Mouse (Mus musculus) liver (tissue): ENCODE results near the gene Cdca3.

Experiments
- DNase-seq: peaks from one replicate; pipeline ENCODE4 v3.0.0-alpha.2; 2020; ENCODE audit warnings: mixed read lengths

Gene Cdca3

DNA sequence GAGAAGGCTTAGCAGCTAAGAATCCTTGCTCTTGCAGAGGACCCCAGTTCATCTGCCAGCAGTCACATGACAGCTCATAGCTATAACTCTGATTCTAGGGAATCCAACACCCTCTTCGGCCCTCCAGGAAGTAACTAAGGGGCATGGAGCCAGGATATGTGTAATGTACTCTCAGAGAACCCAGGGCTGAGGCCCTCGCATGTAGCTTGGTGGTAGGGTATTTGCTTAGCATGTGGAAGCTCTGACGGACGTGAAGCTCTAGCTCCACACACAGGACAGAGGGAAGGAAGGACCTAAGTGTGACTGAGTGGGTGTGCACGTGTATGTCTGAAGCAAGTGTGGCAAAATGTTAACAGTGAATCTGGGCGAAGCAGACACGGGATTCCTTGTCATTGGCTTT lies 7.1 kb downstream of the Cdca3 start:
- no peak for DNase-seq

DNA sequence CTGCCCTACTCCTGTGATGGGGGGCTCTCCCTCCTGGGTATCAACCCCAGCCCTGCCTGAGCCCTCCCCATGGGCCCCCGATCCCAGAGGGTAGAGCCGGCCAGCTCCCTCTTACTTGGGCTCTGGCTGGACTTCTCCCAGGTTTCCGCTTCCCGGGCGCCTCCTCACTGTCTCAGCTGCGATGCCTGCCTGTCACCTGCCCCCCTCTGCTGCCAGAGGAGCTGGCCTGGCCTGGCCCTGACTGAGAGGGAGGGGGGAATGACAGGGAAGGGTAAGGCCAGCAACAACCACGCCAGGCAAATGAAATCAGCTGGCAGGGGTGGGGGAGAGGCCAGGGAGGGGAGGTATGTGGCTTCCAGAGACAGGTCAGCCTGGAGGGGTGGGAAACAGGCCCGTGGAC lies 10.5 kb downstream of the Cdca3 start:
- no peak for DNase-seq

- no peak for DNase-seq
Measured at GRCm38 (mm10) chr6:124840241-124841167, 11.2 kb downstream of the Cdca3 start, which contains the start of gene Gnb3. Gene Gnb3, minus strand, starts transcription at chr6:124840275.

GRCm38 (mm10) chr6:124847305-124847704 lies 18.0 kb downstream of the Cdca3 start:
- DNase-seq, result peak; percentile 85

DNA sequence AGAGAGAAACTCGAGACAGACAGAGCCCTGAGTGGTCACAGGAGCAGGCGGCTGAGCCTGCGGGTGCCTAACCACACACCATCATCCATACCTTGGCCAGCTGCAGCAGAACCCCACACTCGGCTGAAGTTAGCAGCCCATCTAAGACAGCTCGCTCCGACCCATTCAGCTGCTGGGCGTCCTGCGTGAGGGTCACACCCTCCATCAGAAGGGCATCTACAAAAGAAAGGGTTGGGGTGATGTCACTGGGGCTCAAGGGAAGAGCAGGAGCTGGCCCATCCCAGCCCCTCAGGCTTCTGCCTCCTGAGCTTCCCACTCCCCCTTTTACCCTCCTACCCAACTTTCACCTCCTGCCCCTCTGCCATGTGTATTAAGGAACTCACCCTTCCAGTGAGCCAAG lies 21.2 kb downstream of the Cdca3 start:
- no peak for DNase-seq

DNA sequence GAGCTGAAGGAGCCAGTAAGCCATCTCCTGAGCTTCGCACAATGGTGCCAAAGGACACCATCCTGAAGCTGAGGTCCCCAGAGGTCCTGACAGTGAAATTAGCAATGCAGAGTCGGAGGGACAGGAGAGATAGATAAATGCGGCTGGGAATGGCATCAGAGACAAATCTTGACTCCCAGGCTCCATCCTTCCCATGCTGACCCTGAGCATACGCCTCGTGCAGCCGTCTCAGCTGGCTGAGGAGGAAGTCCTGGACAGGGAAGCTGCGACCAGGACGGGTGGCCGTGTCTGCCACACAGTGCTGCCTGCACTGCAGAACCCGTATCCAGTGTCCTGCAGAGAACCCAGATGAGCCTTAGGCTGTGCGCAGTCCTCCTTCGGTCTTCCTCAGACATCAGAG lies 25.3 kb downstream of the Cdca3 start:
- DNase-seq, result no peak

DNA sequence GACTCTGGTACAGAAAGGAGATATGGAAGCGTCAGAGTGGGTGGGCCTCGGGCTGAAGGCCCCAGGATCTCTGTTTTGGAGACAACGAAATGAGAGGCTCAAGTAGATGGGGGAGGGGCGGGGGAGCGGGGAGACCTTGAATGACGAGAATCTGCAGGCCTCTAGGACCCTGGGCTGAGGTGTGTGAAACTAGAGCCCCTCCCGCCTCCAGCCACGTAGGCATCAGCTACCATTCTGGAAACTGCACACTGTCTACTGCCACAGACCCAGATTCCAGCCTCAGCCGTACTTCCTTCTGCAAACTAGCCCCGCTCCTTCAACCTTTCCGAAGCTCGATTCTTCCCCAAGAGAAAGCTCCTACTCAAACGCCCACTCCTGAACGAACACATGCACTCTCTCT lies 27.0 kb downstream of the Cdca3 start:
- DNase-seq, result peak; percentile 36

DNA sequence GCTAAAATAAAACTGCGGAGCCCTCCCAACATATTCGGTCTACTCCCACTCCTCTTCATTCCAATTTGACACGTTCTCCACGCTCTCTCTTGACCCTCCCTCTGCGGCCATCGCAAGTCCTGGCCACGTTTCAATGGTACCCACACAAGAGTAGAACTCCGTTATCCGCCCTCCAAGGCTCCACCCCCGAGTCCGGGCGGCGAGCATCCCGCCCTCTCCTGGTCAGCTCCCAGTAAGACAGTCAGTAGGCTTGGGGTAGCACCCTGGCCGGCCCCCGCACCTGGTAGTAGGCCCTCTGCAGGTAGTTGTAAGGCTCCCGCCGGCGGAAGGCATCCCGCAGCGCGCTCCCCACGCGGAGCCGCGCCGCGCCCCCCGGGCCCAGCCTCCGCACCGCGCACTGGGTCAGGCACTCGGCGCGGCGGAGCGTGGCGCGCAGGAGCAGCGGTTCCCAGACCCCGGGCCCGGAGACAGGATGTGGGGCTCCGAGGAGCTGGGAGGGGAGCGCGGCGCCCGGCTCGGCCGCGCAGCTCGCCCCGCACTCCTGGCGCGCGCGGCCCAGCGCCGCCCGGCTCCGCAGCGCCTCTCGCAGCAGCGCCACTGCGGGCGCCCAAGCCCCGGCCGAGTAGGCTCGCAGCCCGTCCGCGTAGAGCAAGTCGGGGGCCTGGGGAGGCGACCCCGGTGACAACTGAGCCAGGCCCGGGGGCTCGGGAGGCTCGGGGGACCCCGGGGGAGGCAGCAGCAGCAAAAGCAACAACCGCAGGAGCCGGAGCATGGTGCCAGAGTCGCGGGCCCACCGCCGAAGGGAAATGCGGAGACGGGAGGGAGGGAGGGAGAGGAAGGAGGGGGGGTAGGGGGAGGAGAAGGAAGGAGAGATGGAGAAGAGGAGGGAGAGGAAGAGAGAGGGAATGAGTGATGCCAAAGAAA lies 27.8 kb downstream of the Cdca3 start, which contains the start of gene P3h3:
TSS of gene P3h3 (minus strand) at position 837 of the 924 bp plus-strand sequence.
- peak; percentile 73 for DNase-seq

- no peak for DNase-seq
Measured at GRCm38 (mm10) chr6:124857840-124858530, 28.6 kb downstream of the Cdca3 start.

DNA sequence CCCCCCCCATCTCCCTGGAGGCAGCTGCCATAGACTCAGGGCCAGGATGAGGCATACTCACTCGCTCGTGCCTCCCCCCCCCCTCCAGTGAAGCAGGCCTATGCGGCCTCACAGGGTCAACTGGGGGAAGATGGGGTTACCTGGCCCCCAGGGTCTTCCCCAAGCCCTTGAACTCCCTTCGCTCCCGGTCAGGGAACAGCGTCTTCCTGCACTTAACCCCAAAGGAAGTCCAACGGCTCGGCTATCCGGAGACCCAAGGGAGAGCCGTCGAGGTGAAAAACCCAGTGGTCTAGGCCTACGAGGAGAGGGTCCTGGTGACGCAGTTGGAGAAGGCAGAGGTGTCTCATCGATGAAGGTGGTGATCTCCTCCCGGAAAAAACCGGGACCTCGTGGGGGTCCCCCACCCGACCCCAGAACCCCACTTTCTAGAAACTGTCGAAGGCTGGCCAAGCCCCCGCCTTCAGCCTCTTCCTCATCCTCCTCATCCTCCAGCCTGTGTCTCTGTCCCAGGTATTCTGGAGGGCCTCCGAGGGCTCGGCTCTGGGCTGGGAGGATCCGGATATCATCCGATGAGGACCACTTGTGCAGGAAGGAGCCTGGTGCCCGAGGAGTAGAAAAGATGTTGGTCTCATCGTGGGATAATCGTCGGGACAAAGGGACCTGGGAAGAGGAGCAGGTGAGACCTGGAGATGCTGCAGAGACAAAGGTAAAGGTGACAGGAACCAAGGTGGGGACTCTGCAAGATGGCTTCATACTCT lies 29.4 kb downstream of the Cdca3 start:
- DNase-seq, result no peak

- DNase-seq, result peak; percentile 80
Measured at GRCm38 (mm10) chr6:124859725-124860124, 30.4 kb downstream of the Cdca3 start.

GRCm38 (mm10) chr6:124860511-124860910 lies 31.2 kb downstream of the Cdca3 start:
- no peak for DNase-seq

DNA sequence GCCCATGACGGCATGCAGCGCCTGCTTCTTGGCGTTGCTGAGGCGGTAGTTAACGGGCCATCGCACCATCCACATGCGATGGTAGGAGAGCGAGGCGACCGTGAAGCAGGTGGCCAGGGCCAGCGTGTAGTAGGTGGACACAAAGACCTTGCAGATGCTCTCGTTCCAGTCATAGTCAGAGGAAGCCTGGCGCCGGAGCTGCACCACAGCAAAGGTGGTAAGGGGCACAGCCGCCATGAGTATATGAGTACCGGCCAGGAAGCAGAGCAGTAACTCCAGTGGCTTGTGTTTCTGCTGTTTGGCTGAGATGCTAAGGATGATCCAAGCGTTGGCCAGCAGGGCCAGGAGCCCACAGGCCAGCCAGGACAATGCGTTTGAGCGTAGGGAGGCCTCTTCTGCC lies 31.9 kb downstream of the Cdca3 start:
- DNase-seq, result no peak

GRCm38 (mm10) chr6:124861802-124862201 lies 32.5 kb downstream of the Cdca3 start:
- no peak for DNase-seq

DNA sequence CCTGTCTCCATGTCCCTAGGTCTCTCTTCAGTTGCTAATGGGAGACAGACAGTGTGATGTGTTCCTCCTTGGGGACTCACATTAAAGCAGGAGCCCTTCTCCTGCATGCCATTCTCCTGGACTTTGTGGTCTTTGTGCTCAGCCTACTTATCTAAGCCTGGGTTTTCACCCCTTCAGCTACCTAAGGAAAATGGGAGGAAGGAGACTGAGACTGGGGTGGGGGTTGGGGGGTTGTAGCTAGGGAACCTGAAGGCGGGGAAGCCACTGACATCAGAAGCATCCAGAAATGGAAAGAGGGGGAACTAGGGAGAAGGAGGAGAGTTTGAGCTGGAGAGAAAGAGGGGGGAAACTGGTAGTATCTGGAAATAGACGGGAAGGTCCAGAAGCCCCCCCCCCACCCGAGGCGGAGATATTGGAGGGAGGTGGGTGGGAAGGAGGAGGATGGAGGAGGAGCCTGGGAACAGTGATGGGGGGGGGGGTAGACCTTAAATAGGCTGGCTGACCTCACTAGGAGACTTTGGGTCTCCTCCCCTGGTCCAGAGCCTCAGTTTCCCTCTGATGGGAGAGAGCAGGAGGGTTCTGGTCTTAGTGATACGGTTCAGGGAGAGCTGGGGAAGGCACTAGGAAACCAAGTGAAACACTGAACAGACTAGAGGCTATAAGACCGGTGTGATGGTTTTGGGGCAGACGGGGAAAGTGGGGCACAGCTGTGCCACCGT lies 33.2 kb downstream of the Cdca3 start:
- DNase-seq, result no peak

DNA sequence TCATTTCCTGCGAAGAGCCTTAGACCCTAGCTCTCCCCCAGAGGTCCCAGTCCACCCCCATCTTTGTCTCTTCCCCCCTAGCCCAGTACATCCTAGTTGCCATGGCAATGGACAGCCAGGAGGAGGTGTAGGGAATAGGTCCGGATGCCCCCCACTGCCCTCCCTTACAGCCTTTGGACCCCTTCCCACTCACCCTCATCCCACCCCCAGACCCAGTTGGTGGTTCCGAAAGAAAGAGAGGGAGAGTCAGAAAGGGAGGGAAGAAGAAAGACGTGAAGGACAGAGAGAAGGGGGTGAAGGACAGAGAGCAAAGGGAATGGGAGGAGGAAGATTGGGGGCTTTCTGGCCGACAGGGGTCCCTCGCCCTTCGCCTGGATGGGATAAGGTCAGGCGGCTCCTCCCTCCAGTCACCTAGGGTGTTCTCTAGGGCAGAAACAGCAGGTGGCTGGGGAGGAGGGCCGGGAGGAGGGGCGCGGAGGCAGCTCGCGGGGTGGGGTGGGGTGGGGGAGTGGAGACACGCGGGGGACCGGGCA lies 33.8 kb downstream of the Cdca3 start:
- no peak for DNase-seq

DNA sequence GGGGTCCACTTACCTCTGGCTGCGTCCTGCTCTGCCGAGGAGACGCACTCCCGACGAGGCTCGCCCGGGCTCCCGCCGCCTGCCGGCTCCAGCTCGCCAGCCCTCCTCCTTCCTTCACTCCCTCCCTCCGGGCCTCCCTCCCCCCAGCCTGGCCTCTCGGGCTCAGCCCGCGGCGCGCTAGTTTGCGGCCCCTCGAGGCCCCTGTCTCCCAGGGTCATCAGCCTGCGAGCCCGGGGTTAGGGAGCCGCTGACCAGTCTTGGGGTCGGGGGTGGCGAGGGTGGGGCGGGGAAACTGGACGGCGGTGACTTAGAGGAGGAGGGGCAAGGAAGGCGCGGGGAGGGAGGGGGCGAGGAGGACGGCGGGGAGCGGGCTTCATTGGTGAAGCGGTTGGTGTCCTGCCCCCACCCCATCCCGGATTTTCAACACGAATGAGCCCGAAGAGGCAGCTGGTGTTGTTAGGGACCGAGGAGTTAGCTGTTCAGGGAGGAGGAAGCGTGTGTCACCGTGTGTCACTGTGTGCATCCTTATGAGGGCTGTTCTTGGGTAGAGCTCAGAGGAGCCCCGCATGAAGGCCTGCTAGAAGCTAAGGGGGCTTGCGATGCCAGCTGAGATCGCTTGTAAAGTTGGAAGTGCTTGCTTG lies 34.4 kb downstream of the Cdca3 start, which contains the start of gene Gpr162:
TSS of gene Gpr162 (minus strand) at position 326 of the 641 bp plus-strand sequence.
- DNase-seq, result peak; percentile 54

- no peak for DNase-seq
Measured at GRCm38 (mm10) chr6:124865766-124866362, 36.5 kb downstream of the Cdca3 start.

GRCm38 (mm10) chr6:124866560-124866959 lies 37.2 kb downstream of the Cdca3 start:
- DNase-seq, result no peak

DNA sequence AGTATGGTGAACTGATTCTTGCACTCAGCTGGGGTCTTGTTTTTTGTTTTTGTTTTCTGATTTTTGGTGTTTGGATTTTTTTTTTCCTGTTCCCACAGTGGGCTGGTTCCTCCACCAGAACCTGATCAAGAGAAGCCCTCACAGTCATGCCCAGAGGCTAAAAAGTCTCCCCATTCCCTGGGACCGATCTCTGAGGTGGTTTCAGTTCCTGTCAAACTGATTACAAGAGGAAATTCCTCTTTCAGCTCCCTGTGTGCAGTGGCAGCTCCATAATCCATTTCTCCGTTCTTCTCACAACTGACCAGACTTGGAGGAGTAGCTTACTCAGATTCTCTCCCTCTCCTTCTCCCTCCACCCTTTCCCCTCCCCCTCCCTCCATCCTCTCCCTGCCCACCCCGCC lies 45.0 kb downstream of the Cdca3 start:
- no peak for DNase-seq
